Mouse (Mus musculus): ENCODE results near the gene Shc4. TPM values are rescaled to one million over a fixed set of nuclear protein-coding genes. Genes with fewer than 3 reads are reported as not detected.

Gene Shc4
- polyA plus RNA-seq, 1 experiment from 2014 or later = 3.2 TPM

- H3K9ac ChIP-seq = no peak overlapping the region
- no peaks in the 10 kb centered on the region for H3K9me3 ChIP-seq (replicated peaks)
- H3K4me2 ChIP-seq (replicated peaks) = no peak overlapping the region
- H3K4me1 ChIP-seq = 0 out of 2 replicates have a peak, but pooled peaks cover 3% of the 10 kb centered on the region
- no peak for ATAC-seq (ENCODE audit: insufficient number of reproducible peaks, low FRiP score, low TSS enrichment, low read depth)
- no peaks in the 10 kb centered on the region for H3K27me3 ChIP-seq
- H3K4me3 ChIP-seq (replicated peaks) = no peak overlapping the region
- WGBS = 90% methylated on average over 2 of the region's 2 CpGs
- no peaks in the 10 kb centered on the region for H3K36me3 ChIP-seq
- H3K27ac ChIP-seq (replicated peaks) = no peak overlapping the region
These were observed 93.9 kb downstream of the Shc4 start for GRCm38 (mm10) chr2:125630010-125630409.

- H3K9ac ChIP-seq = no peak overlapping the region
- no peak overlapping the region for H3K4me2 ChIP-seq (replicated peaks)
- ATAC-seq (ENCODE audit: insufficient number of reproducible peaks, low FRiP score, low TSS enrichment, low read depth) = no peak
- H3K27me3 ChIP-seq = no peaks in the 10 kb centered on the region
- no peak overlapping the region for H3K4me3 ChIP-seq (replicated peaks)
- WGBS = 73% methylated on average over 6 of the region's 6 CpGs
- H3K4me1 ChIP-seq = peaks cover 13% of the 10 kb centered on the region
- H3K27ac ChIP-seq (replicated peaks) = no peak overlapping the region
- H3K36me3 ChIP-seq = no peaks in the 10 kb centered on the region
- no peaks in the 10 kb centered on the region for H3K9me3 ChIP-seq (replicated peaks)
These were observed 95.5 kb downstream of the Shc4 start for GRCm38 (mm10) chr2:125628487-125628886.

GRCm38 (mm10) chr2:125626536-125626935, 97.4 kb downstream of the Shc4 start:
- Histone ChIP-seq H3K9ac (no peak overlapping the region), H3K36me3 (no peaks in the 10 kb centered on the region), H3K4me2 (replicated peaks) (no peak overlapping the region), H3K4me3 (replicated peaks) (no peak overlapping the region), H3K27ac (replicated peaks) (no peak overlapping the region), H3K27me3 (no peaks in the 10 kb centered on the region), H3K4me1 (peaks cover 18% of the 10 kb centered on the region), H3K9me3 (replicated peaks) (no peaks in the 10 kb centered on the region)
- no peak for ATAC-seq (ENCODE audit: insufficient number of reproducible peaks, low FRiP score, low TSS enrichment, low read depth)
- 88% methylated on average over 4 of the region's 4 CpGs for WGBS

GRCm38 (mm10) chr2:125624837-125625351, 99.1 kb downstream of the Shc4 start, which contains the start of gene Cep152:
Gene Cep152, minus strand, starts transcription at chr2:125625113.
- H3K27ac ChIP-seq (replicated peaks) = peak within 1 kb of the TSS; percentile 39; the same call in 1 of the 2 replicates
- no peaks in the 10 kb centered on the region for H3K27me3 ChIP-seq
- no peaks in the 10 kb centered on the region for H3K36me3 ChIP-seq
- peak; percentile 97 for ATAC-seq (ENCODE audit: insufficient number of reproducible peaks, low FRiP score, low TSS enrichment, low read depth)
- no peaks in the 10 kb centered on the region for H3K9me3 ChIP-seq (replicated peaks)
- under 1% methylated on average over 50 of the region's 50 CpGs for WGBS
- H3K4me2 ChIP-seq (replicated peaks) = peak within 1 kb of the TSS; percentile 71
- peak within 1 kb of the TSS; percentile 92 for H3K4me3 ChIP-seq (replicated peaks)
- peaks cover 18% of the 10 kb centered on the region for H3K4me1 ChIP-seq
- H3K9ac ChIP-seq = peak within 1 kb of the TSS; percentile 78

GRCm38 (mm10) chr2:125624127-125624685, 99.7 kb downstream of the Shc4 start:
- Histone ChIP-seq H3K9ac (peak overlapping the region; percentile 78), H3K4me1 (peaks cover 18% of the 10 kb centered on the region), H3K27me3 (no peaks in the 10 kb centered on the region), H3K27ac (replicated peaks) (peak overlapping the region; percentile 39; the same call in 1 of the 2 replicates), H3K4me3 (replicated peaks) (peak overlapping the region; percentile 92), H3K36me3 (0 out of 2 replicates have a peak, but pooled peaks cover 5% of the 10 kb centered on the region), H3K9me3 (replicated peaks) (no peaks in the 10 kb centered on the region), H3K4me2 (replicated peaks) (peak overlapping the region; percentile 71)
- 10% methylated on average over 9 of the region's 9 CpGs for WGBS
- ATAC-seq (ENCODE audit: insufficient number of reproducible peaks, low FRiP score, low TSS enrichment, low read depth) = no peak

- 0 out of 2 replicates have a peak overlapping the region, but pooled peaks have one; percentile 92 for H3K4me3 ChIP-seq (replicated peaks)
- H3K27ac ChIP-seq (replicated peaks) = no peak overlapping the region
- H3K4me1 ChIP-seq = peaks cover 18% of the 10 kb centered on the region
- no peak overlapping the region; the same call in 1 of the 2 replicates for H3K4me2 ChIP-seq (replicated peaks)
- H3K36me3 ChIP-seq = peaks cover 9% of the 10 kb centered on the region
- no peak overlapping the region for H3K9ac ChIP-seq
- no peak for ATAC-seq (ENCODE audit: insufficient number of reproducible peaks, low FRiP score, low TSS enrichment, low read depth)
- no peaks in the 10 kb centered on the region for H3K9me3 ChIP-seq (replicated peaks)
- WGBS = 91% methylated on average over 15 of the region's 15 CpGs
- no peaks in the 10 kb centered on the region for H3K27me3 ChIP-seq
These were observed 100.7 kb downstream of the Shc4 start for GRCm38 (mm10) chr2:125623211-125623610.

GRCm38 (mm10) chr2:125620213-125620907, 103.6 kb downstream of the Shc4 start:
- Histone ChIP-seq H3K36me3 (peaks cover 28% of the 10 kb centered on the region), H3K9ac (no peak overlapping the region), H3K27ac (replicated peaks) (no peak overlapping the region; the same call in 1 of the 2 replicates), H3K4me1 (peaks cover 17% of the 10 kb centered on the region), H3K9me3 (replicated peaks) (no peaks in the 10 kb centered on the region), H3K4me3 (replicated peaks) (no peak overlapping the region), H3K4me2 (replicated peaks) (no peak overlapping the region), H3K27me3 (no peaks in the 10 kb centered on the region)
- ATAC-seq (ENCODE audit: insufficient number of reproducible peaks, low FRiP score, low TSS enrichment, low read depth) = peak; percentile 35
- WGBS = 45% methylated on average over 25 of the region's 25 CpGs

GRCm38 (mm10) chr2:125615858-125616424, 108.0 kb downstream of the Shc4 start:
- Histone ChIP-seq H3K9ac (no peak overlapping the region), H3K9me3 (replicated peaks) (no peaks in the 10 kb centered on the region), H3K4me1 (no peaks in the 10 kb centered on the region), H3K27me3 (no peaks in the 10 kb centered on the region), H3K4me3 (replicated peaks) (no peak overlapping the region), H3K4me2 (replicated peaks) (no peak overlapping the region), H3K27ac (replicated peaks) (no peak overlapping the region), H3K36me3 (peaks cover 54% of the 10 kb centered on the region)
- WGBS = 78% methylated on average over 8 of the region's 8 CpGs
- ATAC-seq (ENCODE audit: insufficient number of reproducible peaks, low FRiP score, low TSS enrichment, low read depth) = no peak

GRCm38 (mm10) chr2:125615440-125615839, 108.5 kb downstream of the Shc4 start:
- H3K9me3 ChIP-seq (replicated peaks) = no peaks in the 10 kb centered on the region
- H3K4me2 ChIP-seq (replicated peaks) = no peak overlapping the region
- WGBS = 96% methylated on average over 7 of the region's 7 CpGs
- H3K4me3 ChIP-seq (replicated peaks) = no peak overlapping the region
- ATAC-seq (ENCODE audit: insufficient number of reproducible peaks, low FRiP score, low TSS enrichment, low read depth) = no peak
- no peaks in the 10 kb centered on the region for H3K4me1 ChIP-seq
- H3K9ac ChIP-seq = no peak overlapping the region
- H3K27ac ChIP-seq (replicated peaks) = no peak overlapping the region
- H3K36me3 ChIP-seq = peaks cover 57% of the 10 kb centered on the region
- H3K27me3 ChIP-seq = no peaks in the 10 kb centered on the region

GRCm38 (mm10) chr2:125606220-125606845, 117.6 kb downstream of the Shc4 start:
- ATAC-seq (ENCODE audit: insufficient number of reproducible peaks, low FRiP score, low TSS enrichment, low read depth) = no peak
- no peaks in the 10 kb centered on the region for H3K9me3 ChIP-seq (replicated peaks)
- 67% methylated on average over 17 of the region's 17 CpGs for WGBS
- H3K27me3 ChIP-seq = no peaks in the 10 kb centered on the region
- no peak overlapping the region for H3K4me2 ChIP-seq (replicated peaks)
- no peaks in the 10 kb centered on the region for H3K4me1 ChIP-seq
- H3K36me3 ChIP-seq = peaks cover 45% of the 10 kb centered on the region
- H3K9ac ChIP-seq = no peak overlapping the region
- H3K27ac ChIP-seq (replicated peaks) = peak overlapping the region; percentile 68
- no peak overlapping the region for H3K4me3 ChIP-seq (replicated peaks)

GRCm38 (mm10) chr2:125604646-125605045, 119.3 kb downstream of the Shc4 start:
- no peak overlapping the region for H3K4me2 ChIP-seq (replicated peaks)
- WGBS = 61% methylated on average over 7 of the region's 7 CpGs
- H3K9ac ChIP-seq = no peak overlapping the region
- H3K4me3 ChIP-seq (replicated peaks) = no peak overlapping the region
- ATAC-seq (ENCODE audit: insufficient number of reproducible peaks, low FRiP score, low TSS enrichment, low read depth) = no peak
- H3K9me3 ChIP-seq (replicated peaks) = no peaks in the 10 kb centered on the region
- no peak overlapping the region for H3K27ac ChIP-seq (replicated peaks)
- H3K4me1 ChIP-seq = no peaks in the 10 kb centered on the region
- H3K27me3 ChIP-seq = no peaks in the 10 kb centered on the region
- H3K36me3 ChIP-seq = peaks cover 50% of the 10 kb centered on the region
